Mouse (Mus musculus) adrenal gland, adult 8-10 months (tissue): ENCODE results near the gene Shank3. TPM values are rescaled to one million over a fixed set of nuclear protein-coding genes. Genes with fewer than 3 reads are reported as not detected.

Experiments used
- DNase-seq: peaks from one replicate; pipeline ENCODE4 v3.0.0; 2022
- total RNA-seq, 4 experiments: library from RNA; stranded (reverse); gene quantifications; 2 replicates each; pipeline ENCODE4 v1.2.4; 2022

Gene Shank3
- total RNA-seq, 4 experiments from 2014 or later: 29.1 to 61.2 (median 42.8) TPM

DNA sequence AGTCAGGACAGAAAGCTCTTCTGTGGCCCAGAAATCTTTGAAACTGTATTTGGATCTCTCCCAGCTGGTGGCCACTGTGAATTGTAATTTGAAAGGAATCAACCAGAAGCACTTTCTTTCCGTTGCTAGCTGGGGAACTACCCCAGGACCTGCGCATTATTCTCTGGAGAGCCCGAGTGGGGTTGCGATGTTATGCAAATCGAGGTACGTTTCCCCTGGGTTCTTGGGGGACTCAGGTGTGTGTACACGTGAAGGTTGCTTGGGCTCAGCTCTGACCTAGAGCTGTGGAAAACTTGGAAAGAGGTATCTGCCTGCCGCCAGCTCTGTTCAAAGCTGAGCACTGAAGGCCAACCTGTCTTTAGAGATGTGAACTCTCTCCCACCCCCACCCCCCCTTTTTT is 21.6 kb upstream of the Shank3 start:
- DNase-seq: no peak

DNA sequence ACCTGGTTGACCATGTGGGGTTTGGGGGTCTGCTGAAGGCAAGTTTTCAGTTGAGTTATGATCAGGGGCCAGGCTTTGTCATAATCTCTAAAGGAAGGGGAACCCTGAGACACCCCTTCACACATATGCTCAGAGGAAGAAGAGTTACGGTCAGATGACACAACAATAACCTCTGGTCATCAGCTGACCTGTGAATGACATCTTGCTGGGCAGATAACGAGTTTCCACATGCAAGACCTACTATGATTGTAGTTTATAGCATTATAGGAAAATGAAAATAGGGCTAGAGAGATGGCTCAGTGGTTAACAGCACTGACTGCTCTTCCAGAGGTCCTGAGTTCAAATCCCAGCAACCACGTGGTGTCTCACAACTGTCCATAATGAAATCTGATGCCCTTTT is 20.8 kb upstream of the Shank3 start:
- no peak for DNase-seq

DNA sequence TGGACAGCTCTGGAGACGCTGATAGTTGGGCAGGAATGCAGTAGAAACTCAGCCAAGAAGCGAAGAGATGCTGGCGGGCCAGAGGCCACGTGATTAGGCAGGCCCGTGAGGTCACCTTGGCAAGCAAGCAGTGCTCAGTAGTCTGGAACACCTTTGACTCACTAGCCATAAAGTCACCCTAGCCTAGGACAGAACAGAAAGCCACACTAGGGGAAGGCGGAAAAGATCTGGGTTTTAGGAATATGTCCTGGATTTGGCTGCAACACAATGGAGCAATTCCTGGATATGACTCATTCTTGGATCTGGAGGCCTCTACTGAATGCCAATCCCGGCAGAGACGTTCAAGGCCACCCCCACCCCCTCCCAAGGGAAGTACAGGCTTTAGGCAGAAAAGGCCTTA is 18.8 kb upstream of the Shank3 start:
- DNase-seq: peak; percentile 72

DNA sequence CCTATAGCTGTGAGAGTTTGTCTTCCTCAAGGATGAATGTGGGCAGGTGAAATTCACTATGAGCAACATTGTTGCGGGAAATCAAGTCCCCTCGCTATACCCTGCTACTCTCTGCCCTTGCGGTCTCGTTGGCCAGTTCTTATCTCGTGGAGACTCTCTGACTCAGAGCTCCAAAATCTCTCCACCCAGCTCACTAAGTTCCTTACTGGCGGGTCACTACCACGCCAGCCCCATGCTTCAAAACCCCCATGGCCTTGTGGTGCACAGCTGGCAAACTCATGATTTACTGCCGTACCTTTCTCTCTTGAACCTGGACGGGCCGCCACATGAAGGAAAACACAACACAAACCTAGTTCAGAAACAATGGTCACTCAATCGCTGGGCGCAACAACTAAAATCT is 11.2 kb upstream of the Shank3 start:
- DNase-seq: no peak

DNA sequence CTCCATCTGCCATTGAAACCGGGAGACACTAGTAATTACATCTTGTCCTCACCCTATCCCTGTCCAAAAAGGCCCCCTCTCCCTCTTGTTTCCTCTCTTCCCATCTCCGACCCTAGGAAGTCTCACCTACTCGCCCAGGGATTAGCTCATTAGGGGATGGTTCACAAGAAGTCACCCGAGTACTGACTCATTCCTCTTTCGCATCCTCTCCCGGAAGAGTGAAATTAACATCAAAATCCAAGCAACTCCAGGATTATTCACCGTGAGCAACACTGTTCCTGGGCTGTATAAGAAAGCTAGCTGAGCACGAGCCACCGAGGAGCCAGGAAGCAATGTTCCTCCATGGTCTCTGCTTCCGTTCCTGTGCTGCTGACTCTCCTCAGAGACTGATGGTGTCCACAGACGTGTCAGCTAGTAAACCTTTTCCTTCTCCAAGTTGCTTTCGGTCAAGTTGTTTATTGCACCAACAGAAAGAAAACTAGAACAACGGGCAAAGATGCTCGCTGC is 10.8 kb upstream of the Shank3 start:
- no peak for DNase-seq

DNA sequence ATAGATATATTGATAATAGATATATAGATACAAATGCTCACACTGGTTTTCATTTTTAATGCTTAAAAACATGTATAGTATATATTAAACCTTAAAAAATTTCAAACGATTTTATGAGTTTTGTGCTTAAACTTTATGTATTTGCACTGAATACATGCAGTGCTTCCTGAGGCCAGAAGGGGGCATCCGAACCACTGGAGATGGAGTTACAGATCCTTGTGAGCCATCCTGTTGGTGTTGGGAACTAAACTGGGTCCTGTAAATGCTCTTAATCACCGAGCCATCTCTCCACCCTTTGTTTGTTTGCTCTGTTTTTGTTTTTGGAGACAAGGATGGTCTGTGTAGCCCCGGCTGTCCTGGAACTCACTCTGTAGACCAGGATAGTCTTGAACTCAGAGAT is 4.5 kb upstream of the Shank3 start:
- no peak for DNase-seq

DNA sequence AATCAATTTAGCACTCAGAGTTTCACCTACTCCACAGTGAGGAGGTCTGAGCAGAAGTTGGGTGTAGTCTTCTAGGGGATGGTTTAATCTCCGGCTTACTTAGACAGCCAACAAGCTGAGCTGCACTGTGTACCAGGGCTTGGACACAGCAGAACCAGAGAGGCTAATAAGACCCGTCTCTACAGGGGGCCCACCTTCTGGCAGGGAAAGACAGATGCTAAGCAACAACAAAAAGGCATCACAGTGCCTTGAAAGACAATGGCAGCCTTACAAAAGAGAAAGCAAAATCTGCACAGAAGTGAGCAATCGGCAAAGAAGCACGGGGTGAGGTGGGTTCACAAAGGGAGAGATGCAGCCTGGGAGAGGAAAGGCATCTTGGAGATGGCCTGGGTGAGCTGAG is 3.3 kb upstream of the Shank3 start:
- DNase-seq: no peak

DNA sequence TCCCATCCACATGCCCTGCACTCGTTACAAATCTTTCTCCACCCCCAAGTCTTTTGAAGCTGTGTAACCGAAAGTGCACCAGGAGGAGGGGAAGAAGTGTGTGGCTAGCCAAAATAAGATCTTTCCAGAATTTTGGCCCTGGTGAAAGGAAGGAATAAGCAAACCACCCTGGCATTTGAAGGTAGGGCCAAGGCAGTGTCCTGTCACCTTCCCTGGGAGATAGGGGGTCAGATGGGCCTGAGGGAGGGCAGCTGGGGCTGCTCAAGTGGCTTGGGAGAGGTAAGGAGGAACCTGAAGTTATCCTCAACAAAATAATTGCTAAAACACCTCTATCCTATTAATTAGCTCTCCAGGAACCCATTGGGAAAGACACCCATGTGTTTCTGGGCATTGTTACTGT is 2.6 kb upstream of the Shank3 start:
- no peak for DNase-seq

DNA sequence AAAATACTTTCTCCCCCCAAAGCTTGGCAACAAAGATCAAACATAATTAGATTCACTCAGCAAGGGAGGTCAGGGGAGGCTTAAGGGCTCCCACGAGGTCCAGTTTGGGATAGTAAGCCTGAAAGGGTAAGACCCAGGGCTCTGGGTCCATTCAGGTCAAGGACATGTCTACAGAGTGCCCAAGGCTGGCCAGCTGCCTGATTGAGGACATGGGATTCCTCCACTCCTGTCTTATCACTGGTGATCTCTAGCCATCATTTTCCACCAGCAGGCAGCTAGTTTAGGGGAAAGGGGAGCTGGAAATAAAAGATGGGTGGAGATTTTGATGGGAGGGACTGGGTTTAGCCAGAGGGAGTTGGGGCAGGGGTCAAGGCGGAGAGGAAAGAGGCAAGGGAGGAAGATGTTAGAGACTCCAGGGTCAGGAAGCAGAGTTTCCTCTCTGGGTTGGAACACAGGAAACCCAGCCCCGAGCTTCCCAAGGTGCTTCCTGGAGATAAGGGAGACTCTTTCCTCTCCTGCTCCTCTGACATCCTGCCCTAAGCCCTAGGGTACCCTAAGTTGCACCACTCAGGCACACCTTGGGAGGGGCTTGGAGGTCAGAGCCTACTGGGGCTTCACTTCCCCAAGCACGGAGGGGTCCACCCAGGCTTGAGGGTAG is 1.9 kb upstream of the Shank3 start:
- DNase-seq: peak; percentile 66

DNA sequence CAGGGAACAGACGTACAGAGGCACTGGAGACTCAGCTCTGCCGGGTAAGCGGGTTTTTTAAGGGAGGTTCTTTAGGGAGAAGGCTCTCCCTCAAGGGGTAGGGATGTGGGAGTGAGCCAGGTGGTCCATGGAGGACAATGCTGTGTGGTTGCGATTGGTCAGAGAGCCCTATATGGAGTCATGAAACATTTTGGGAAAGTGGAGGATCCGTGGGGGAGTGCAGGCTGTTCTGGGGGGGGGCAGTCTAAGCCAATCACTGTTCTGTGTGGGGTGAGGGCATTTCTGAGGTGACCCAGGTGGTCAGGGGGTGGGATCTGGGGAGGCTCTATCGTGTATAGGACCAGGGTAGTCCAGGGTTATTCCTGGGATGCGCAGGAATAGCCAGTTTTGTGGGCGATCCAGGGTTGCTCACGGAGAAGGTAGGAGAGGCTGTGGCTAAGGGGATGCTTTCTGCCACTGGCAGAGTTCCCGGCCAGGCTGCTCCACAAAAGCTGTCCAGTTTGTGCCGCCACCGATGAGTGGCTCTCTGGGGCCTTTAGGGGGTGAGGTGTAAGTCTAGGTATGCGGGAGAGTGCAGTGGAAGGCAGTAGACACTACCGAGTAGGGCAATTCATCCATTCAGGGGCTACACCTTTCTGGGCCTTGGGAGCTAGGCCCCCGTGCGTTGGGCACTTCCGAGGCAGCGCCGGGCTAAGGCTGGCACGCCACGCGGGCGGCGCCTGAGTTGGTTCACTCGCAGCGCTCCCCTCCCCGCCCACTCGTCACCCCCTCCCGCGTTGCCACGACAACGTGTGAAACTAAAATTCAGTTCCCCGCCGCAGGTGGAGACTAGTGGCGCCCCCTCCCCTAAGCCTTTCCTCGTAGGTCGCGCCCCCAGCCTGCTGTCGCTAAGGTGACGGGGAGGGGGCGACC is 1.1 kb upstream of the Shank3 start:
- DNase-seq: no peak

DNA sequence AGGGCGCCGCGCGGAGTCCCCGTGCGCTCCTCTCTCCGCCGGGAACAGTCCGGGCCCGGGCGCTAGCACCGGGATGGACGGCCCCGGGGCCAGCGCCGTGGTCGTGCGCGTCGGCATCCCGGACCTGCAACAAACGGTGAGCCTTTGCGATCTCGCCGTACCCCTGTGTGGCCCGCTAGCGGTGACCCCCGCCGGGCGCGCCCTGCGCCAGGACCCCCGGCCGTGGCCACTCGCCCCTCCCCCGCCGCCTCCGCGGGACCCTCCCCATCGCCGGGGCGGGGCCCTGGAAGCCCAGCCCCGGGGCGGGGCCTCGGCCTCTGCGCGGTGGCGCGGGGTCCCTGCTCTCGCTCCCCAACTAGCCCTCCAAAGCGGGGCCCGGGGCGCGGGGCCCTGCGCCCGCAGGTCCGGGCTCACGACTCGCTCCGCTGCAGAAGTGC is 379 bp downstream of the Shank3 start:
- no peak for DNase-seq

DNA sequence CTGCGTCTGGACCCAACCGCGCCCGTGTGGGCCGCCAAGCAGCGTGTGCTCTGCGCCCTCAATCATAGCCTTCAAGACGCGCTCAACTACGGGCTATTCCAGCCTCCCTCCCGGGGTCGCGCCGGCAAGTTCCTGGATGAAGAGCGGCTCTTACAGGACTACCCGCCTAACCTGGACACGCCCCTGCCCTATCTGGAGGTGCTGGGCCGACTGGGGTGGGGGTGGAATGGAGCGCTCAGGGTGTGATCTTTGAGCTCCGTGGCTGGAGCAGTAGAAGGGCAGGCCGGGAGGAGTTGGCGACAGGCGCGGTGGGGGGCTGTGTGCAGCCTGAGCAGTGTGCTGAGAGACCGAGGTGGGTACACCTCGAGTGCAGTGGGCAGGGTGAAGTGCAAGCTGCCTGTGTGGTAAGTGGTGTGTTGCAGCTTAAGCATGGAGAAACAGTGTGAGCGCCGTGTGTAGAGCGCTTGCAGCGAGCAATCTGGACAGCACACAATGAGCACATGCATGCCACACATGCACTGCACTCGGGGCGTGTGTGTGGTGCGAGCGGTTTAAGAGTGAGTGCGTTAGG is 883 bp downstream of the Shank3 start:
- DNase-seq: no peak

DNA sequence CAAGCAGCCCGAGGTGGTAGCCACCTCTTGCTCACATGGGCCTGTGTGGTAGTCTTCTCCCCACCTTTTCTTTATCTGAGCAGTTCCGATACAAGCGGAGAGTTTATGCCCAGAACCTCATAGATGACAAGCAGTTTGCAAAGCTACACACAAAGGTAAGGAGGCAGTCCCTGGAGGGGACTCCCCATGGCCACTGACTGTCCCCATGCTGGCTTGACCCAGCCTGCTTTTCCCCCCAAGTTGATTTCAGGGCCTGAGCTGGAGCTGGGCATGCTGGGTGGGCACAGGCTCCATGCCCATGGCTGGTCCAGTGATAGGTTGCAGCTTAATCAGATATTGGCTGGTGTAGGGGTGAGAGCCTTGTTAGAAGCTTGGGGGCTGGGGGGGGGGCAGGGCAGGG is 1.9 kb downstream of the Shank3 start:
- no peak for DNase-seq

DNA sequence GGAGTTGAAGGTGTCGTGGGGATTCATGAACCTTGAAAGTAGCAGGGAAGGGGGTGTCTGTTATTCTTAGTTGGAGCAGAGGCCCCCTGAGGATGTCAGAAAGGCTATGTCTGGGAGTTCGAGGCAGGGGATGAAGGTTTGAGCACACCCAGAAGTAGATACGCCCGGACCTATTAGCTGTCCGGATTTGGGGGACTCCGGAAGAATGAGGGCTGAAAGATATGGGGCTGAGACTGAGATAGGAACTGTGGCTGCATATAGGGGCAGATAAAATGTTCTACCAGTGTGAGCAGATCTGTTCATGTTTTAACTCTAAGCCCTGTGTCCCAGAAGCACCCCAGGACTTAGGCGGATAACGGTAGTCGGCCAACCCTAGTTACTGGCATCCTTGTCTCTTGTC is 5.4 kb downstream of the Shank3 start:
- DNase-seq: no peak

DNA sequence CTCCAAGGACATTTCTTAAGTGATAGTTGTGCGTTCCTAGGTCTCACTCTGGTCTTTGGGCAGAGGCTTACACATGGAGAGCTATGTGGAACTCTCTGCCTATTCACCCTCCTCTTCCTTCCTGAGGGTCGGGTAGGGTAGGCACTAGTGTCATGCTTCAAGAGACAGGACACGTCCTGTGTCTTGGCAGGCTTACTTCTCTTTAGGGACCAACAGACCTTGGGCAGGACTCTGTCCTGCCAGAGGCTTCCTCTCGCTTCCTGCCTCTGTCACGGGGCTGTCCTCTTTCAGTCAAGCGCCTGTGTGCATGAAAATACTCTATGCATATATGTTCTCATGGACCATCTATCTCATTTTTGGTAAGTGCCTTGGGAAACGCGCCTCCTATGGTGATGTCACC is 8.3 kb downstream of the Shank3 start:
- no peak for DNase-seq

DNA sequence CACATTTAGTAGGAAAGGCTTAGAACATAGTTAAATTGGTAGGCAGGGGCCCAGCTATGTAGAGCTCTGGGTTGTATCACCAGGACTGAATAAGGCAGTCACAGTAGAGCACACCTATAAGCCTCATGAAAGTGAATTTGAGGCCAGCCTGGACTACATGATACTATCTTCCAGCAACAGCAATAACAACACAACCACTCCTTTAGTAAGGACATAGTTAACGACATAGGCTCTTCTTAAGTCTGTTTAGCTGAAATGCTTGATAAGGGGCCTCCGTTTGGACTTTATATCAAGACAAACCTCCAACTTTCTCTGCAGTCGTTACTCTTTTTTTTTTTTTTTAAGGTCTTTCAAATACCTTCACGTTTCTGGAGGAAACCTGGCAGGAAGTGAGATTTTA is 13.3 kb downstream of the Shank3 start:
- DNase-seq: no peak

DNA sequence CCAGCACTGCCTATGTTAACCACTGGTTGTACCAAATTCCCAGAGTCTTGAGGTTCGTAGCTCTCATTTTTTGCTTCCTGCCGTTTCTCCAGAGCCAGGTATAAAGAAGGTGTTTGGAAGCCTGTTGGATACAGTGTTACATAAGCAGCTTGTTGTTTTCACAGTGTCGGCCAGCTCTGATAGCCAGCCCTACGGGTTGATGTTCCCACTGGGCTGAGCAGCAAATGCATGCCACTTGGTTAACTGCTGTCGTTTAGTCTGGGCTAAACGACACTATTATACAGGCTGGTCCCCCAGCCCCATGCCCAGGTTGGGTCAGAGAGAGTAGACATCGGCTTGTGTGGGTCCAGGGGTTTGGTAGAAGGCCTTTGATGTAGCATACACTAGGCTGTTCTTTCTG is 22.5 kb downstream of the Shank3 start:
- no peak for DNase-seq

DNA sequence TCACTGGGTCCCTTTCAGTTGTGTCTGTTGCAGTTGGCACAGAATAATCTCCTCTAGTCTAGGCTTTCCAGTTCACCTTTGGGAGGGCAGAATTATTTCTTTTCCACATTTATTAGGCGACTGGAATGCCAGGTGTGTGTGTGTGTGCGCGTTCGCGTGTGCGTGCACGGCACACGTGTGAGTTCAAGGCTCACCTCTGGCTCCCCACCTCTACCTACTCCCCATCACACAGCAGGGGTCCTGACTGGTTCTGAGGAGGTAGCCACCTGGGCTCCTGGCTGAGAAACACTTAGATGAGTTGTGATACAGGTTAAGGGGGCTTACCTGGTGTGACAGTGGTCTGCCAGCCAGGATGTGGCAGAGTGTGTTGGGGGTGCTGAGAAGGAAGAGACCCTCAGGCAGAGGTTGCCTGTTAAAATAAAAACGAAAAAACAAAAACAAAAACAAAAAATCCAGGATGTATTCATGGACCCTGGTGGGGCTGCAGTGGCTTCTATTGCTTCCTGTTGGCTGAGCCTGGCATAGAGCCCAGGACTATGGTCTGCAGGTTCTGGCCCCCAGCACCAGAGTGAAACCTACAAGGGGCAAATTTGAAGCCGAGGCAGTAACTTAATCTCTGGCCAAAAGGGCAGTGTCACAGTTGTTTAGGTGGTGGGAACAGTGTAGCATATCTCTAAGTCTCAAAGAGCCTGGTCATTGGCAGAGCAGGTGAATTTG is 23.3 kb downstream of the Shank3 start:
- DNase-seq: no peak

DNA sequence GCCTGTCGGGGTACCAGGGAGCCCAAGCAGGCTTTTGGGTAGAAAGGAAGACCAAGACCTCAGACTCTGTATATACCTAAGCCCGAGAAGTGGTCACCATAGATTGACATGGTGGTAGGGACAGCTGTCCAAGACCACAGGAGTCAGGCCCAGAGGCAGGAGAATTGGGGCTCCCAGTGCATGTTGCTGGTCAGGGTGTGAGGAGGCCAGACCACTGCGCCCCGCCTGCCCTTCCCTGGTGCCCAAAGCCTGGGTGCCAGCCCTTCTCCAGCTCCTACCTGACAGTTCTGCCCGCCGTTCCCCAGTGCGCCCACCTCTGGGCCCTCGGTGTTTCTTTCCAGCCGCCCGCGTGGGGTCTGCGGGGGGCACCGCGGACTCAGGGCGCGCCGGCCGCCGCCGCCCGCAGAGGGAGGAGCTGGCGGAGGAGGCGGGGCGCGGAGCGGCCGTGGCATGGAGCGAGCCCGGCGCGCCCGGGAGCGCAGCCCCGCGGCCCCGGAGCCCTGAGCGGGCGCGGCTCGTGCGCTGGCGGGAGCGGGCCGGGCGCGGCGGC is 23.9 kb downstream of the Shank3 start:
- DNase-seq: no peak

DNA sequence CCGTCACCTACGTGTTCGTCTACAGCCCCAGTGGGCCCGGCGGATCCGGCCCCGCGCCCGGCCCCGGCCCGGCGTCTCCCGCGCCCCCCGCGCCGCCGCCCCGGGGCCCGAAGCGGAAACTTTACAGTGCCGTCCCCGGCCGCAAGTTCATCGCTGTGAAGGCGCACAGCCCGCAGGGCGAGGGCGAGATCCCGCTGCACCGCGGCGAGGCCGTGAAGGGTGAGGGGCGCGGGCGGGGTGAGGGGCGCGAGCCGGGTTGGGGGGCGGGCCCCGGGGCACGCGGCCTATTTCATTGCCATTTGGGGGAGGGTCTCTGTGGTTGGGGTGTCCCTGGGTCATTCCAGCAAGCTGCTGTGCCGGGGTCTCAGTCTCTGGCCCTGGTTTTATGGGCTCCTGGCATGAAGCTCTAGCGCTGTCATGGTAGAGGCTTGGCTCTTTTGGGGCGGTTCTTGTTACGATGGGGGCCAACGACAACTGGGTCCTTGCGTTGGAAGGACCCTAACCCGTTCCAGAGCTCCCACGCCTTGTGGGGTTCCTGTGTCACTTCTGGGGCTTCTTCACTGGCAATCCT is 24.7 kb downstream of the Shank3 start:
- no peak for DNase-seq

DNA sequence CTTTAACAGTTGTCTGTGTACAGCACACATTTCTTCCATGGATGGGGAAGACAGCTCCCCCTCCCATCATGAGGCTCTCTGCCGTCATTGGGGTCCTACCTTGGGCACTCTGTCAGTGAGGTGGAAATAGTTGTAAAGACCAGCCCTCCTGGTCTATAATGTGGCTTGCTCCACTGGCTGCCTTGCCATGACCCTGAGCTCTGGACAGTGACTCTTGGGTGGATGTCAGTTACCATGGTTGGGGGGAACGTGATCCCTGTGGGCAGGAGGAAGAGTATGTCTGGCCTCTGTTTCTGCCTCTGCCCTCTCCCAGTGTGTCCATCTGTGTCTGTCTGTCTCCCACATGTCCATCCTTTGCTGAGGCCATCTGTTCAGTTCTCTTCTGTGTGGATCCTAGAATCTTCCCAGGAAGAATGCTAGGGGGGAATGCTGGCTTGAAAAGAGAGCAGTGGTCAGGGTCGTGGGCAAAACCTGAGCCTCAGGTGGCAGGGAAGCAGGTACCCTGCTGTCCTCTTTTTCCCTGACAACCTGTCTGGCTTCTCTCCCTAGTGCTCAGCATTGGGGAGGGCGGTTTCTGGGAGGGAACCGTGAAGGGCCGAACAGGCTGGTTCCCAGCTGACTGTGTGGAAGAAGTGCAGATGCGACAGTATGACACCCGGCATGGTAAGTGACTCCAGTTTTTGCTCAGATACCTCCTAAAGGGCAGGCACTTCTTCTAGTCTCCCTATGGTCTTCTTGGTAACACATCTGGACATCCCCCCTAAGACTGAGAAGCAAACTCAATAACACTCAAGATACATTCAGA is 25.4 kb downstream of the Shank3 start:
- no peak for DNase-seq
